Mouse (Mus musculus) adrenal gland, adult 8-10 months (tissue): ENCODE measurements around the gene Exoc3l4. TPM values are rescaled to one million over a fixed set of nuclear protein-coding genes. Genes with fewer than 3 reads are reported as not detected.

Source experiments
- DNase-seq: peaks from one replicate; pipeline ENCODE4 v3.0.0; 2022
- total RNA-seq, 4 experiments: library from RNA; stranded (reverse); gene quantifications; 2 replicates each; pipeline ENCODE4 v1.2.4; 2022

Exoc3l4 gene
- total RNA-seq, 4 experiments from 2014 or later = 3.2 to 10.0 (median 7.8) TPM

GRCm38 (mm10) chr12:111434745-111435327 is 18.0 kb downstream of the Exoc3l4 start:
- no peak for DNase-seq

GRCm38 (mm10) chr12:111436170-111436569 is 19.4 kb downstream of the Exoc3l4 start:
- DNase-seq = no peak

- no peak for DNase-seq
Observed at GRCm38 (mm10) chr12:111436640-111437039, 19.8 kb downstream of the Exoc3l4 start.

- peak; percentile 81 for DNase-seq
Observed at GRCm38 (mm10) chr12:111437222-111437900, 20.5 kb downstream of the Exoc3l4 start.

GRCm38 (mm10) chr12:111438850-111439249 is 22.0 kb downstream of the Exoc3l4 start:
- no peak for DNase-seq

GRCm38 (mm10) chr12:111440701-111441373 is 24.0 kb downstream of the Exoc3l4 start:
- no peak for DNase-seq

GRCm38 (mm10) chr12:111441523-111441922 is 24.7 kb downstream of the Exoc3l4 start:
- no peak for DNase-seq

GRCm38 (mm10) chr12:111442309-111443010 is 25.6 kb downstream of the Exoc3l4 start, which contains the start of gene Tnfaip2:
Gene Tnfaip2 (plus strand): TSS chr12:111442469.
- DNase-seq = peak; percentile 79

- DNase-seq = no peak
Observed at GRCm38 (mm10) chr12:111443011-111443870, 26.4 kb downstream of the Exoc3l4 start.

GRCm38 (mm10) chr12:111443921-111444831 is 27.4 kb downstream of the Exoc3l4 start:
- no peak for DNase-seq

GRCm38 (mm10) chr12:111445161-111445889 is 28.5 kb downstream of the Exoc3l4 start:
- DNase-seq = no peak

GRCm38 (mm10) chr12:111445890-111446613 is 29.2 kb downstream of the Exoc3l4 start:
- DNase-seq = no peak

- no peak for DNase-seq
Observed at GRCm38 (mm10) chr12:111446745-111447144, 29.9 kb downstream of the Exoc3l4 start.

GRCm38 (mm10) chr12:111447350-111447749 is 30.5 kb downstream of the Exoc3l4 start:
- no peak for DNase-seq

- no peak for DNase-seq
Observed at GRCm38 (mm10) chr12:111447898-111448760, 31.3 kb downstream of the Exoc3l4 start.

GRCm38 (mm10) chr12:111448931-111449705 is 32.3 kb downstream of the Exoc3l4 start:
- DNase-seq = peak; percentile 71

- no peak for DNase-seq
Observed at GRCm38 (mm10) chr12:111450359-111450758, 33.5 kb downstream of the Exoc3l4 start.

- DNase-seq = no peak
Observed at GRCm38 (mm10) chr12:111451561-111451960, 34.7 kb downstream of the Exoc3l4 start.
